Mouse (Mus musculus): ENCODE measurements around the gene Prss29.

The Prss29 gene

GRCm38 (mm10) chr17:25345462-25345861 lies 27.0 kb downstream of the Prss29 start, which contains the start of gene Tpsab1:
Gene Tpsab1 (minus strand): TSS chr17:25345562.
- DNase-seq (ENCODE audit: low read depth, low spot score) = no peak

GRCm38 (mm10) chr17:25361291-25361690 lies 42.8 kb downstream of the Prss29 start:
- DNase-seq (ENCODE audit: low read depth, low spot score) = no peak

- DNase-seq (ENCODE audit: low read depth, low spot score) = no peak
Measured at GRCm38 (mm10) chr17:25363726-25364125, 45.3 kb downstream of the Prss29 start.

- DNase-seq (ENCODE audit: low read depth, low spot score) = no peak
Measured at GRCm38 (mm10) chr17:25366005-25366404, 47.6 kb downstream of the Prss29 start, which contains the start of gene Tpsb2. Gene Tpsb2 (plus strand): TSS chr17:25366305.

- DNase-seq (ENCODE audit: low read depth, low spot score) = no peak
Measured at GRCm38 (mm10) chr17:25368973-25369372, 50.5 kb downstream of the Prss29 start, which contains the start of gene Tpsg1. Gene Tpsg1 (plus strand): TSS chr17:25369273.
